Mouse (Mus musculus) midbrain, postnatal 0 days (tissue): ENCODE measurements around the gene Daxx. TPM values are rescaled to one million over a fixed set of nuclear protein-coding genes. Genes with fewer than 3 reads are reported as not detected.

Source experiments
- ATAC-seq: fragments of 200-750 bp; cut with Nextera tagmentation; 2 replicates; pipeline ENCODE4 v1.8.0; 2017; ENCODE audit warnings: moderate number of reproducible peaks, mild to moderate bottlenecking, moderate TSS enrichment, moderate library complexity; ENCODE audit not compliant: low FRiP score
- DNase-seq: peaks from one replicate; pipeline ENCODE4 v3.0.0-alpha.2; 2015; ENCODE audit warnings: low spot score
- H3K27ac ChIP-seq: fragments of 300-500 bp; sonication (generic); 2 replicates; pipeline ENCODE4 v1.5.1; 2014; ENCODE audit warnings: low read depth, mild to moderate bottlenecking, low read length, mixed read lengths
- H3K27me3 ChIP-seq: fragments of 300-500 bp; sonication (generic); 2 replicates; pipeline ENCODE4 v1.6.1; 2014; ENCODE audit warnings: low read length, control low read depth, mixed read lengths; ENCODE audit not compliant: insufficient read depth
- H3K36me3 ChIP-seq: fragments of 300-500 bp; sonication (generic); 2 replicates; pipeline ENCODE4 v1.6.1; 2014; ENCODE audit warnings: low read length, control low read depth, mixed read lengths; ENCODE audit not compliant: insufficient read depth
- H3K4me1 ChIP-seq: fragments of 300-500 bp; sonication (generic); 2 replicates; pipeline ENCODE4 v1.6.1; 2014; ENCODE audit warnings: mild to moderate bottlenecking, control low read depth, antibody characterized with exemption, low read length, mixed read lengths; ENCODE audit not compliant: insufficient read depth
- H3K4me2 ChIP-seq: fragments of 300-500 bp; sonication (generic); 2 replicates; pipeline ENCODE4 v1.6.1; 2014; ENCODE audit warnings: low read depth, mild to moderate bottlenecking, low read length, mixed read lengths; ENCODE audit not compliant: poor library complexity, severe bottlenecking
- H3K4me3 ChIP-seq: fragments of 300-500 bp; sonication (generic); 2 replicates; pipeline ENCODE4 v1.5.1; 2014; ENCODE audit warnings: low read depth, mild to moderate bottlenecking, low read length, moderate library complexity
- H3K9ac ChIP-seq: fragments of 300-500 bp; sonication (generic); replicated peaks from 2 replicates; pipeline ENCODE4 v1.6.1; 2014; ENCODE audit warnings: mild to moderate bottlenecking, low read length, moderate library complexity, mixed read lengths; ENCODE audit not compliant: poor library complexity, severe bottlenecking
- H3K9me3 ChIP-seq: fragments of 300-500 bp; sonication (generic); 2 replicates; pipeline ENCODE4 v1.6.1; 2016; ENCODE audit warnings: low read length, control low read depth
- CTCF ChIP-seq: IDR thresholded peaks from 2 replicates; pipeline ENCODE4 v1.5.1; 2016; ENCODE audit warnings: antibody characterized with exemption, mild to moderate bottlenecking
- WGBS: fragments of 180-500 bp; shearing (Covaris S2); extraction: QIAGEN DNeasy Blood & Tissue Kit; methylation state at CpG from one replicate; pipeline ENCODE4 v1.1.7; 2014; 5-methylcytosine and 5-hydroxymethylcytosine counted together
- polyA plus RNA-seq: library from polyadenylated mRNA; unstranded; fragments of >200 nt; fragmentation: Nextera tagmentation; extraction: Ambion mirVana; gene quantifications from 2 replicates; pipeline ENCODE4 v1.2.1, GENCODE M21; 2015
- total RNA-seq: library from RNA; depleted of rRNA; stranded (reverse); fragments of >200 nt; gene quantifications from 2 replicates; pipeline ENCODE4 v1.2.3, GENCODE M21; 2014

Daxx gene
- total and polyA plus RNA-seq, 2 experiments from 2014 or later = 42.9 to 55.7 TPM

GRCm38 (mm10) chr17:33914969-33915391 is 5.8 kb downstream of the Daxx start:
- peak overlapping the region; percentile 54; the same call in 1 of the 2 replicates for H3K4me3 ChIP-seq
- DNase-seq (no peak), ATAC-seq (no peak)
- H3K4me2 ChIP-seq = 0 out of 2 replicates have a peak overlapping the region, but pooled peaks have one; percentile 69
- no peak overlapping the region for H3K9ac ChIP-seq
- WGBS = 66% methylated on average over 13 of the region's 13 CpGs
- H3K4me1 ChIP-seq = peaks cover 5% of the 10 kb centered on the region; the same call in 1 of the 2 replicates
- H3K9me3 ChIP-seq = no peaks in the 10 kb centered on the region
- TF ChIP-seq CTCF = peak; percentile 35
- H3K36me3 ChIP-seq = peaks cover 27% of the 10 kb centered on the region
- H3K27me3 ChIP-seq = no peaks in the 10 kb centered on the region
- no peak overlapping the region for H3K27ac ChIP-seq

- no peaks in the 10 kb centered on the region for H3K9me3 ChIP-seq
- 1% methylated on average over 30 of the region's 34 CpGs for WGBS
- H3K36me3 ChIP-seq = peaks cover 27% of the 10 kb centered on the region
- TF ChIP-seq CTCF = no peak
- ATAC-seq (peak; percentile 91), DNase-seq (peak; percentile 99)
- peak within 1 kb of the TSS; percentile 67 for H3K9ac ChIP-seq
- H3K27ac ChIP-seq = peak within 1 kb of the TSS; percentile 59
- peak within 1 kb of the TSS; percentile 54 for H3K4me3 ChIP-seq
- H3K4me2 ChIP-seq = peak within 1 kb of the TSS; percentile 69
- no peaks in the 10 kb centered on the region for H3K27me3 ChIP-seq
- no peaks in the 10 kb centered on the region for H3K4me1 ChIP-seq
Observed at GRCm38 (mm10) chr17:33915671-33916250, 6.5 kb downstream of the Daxx start, which contains the start of the genes Tapbp and Zbtb22. Gene Tapbp (plus strand): TSS chr17:33915899. Gene Zbtb22 (plus strand): TSS chr17:33915904.

- Histone ChIP-seq H3K27me3 (no peaks in the 10 kb centered on the region), H3K9me3 (no peaks in the 10 kb centered on the region), H3K9ac (peak overlapping the region; percentile 67), H3K4me3 (peak overlapping the region; percentile 54), H3K4me1 (no peaks in the 10 kb centered on the region), H3K36me3 (peaks cover 25% of the 10 kb centered on the region), H3K27ac (peak overlapping the region; percentile 59; the same call in 1 of the 2 replicates), H3K4me2 (peak overlapping the region; percentile 69)
- TF ChIP-seq CTCF = no peak
- ATAC-seq = peak; percentile 6
- DNase-seq = peak; percentile 64
- under 1% methylated on average over 10 of the region's 20 CpGs for WGBS
Observed at GRCm38 (mm10) chr17:33916294-33916693, 7.1 kb downstream of the Daxx start.

GRCm38 (mm10) chr17:33916847-33917655 is 7.8 kb downstream of the Daxx start:
- no peak overlapping the region for H3K9ac ChIP-seq
- ATAC-seq (no peak), DNase-seq (no peak)
- no peaks in the 10 kb centered on the region for H3K9me3 ChIP-seq
- no peak for TF ChIP-seq CTCF
- peaks cover 17% of the 10 kb centered on the region for H3K36me3 ChIP-seq
- H3K27me3 ChIP-seq = no peaks in the 10 kb centered on the region
- peak overlapping the region; percentile 54 for H3K4me3 ChIP-seq
- WGBS = 70% methylated on average over 31 of the region's 31 CpGs
- no peaks in the 10 kb centered on the region for H3K4me1 ChIP-seq
- peak overlapping the region; percentile 69 for H3K4me2 ChIP-seq
- H3K27ac ChIP-seq = no peak overlapping the region

GRCm38 (mm10) chr17:33917656-33918292 is 8.6 kb downstream of the Daxx start:
- Histone ChIP-seq H3K9ac (no peak overlapping the region), H3K4me3 (no peak overlapping the region), H3K36me3 (peaks cover 12% of the 10 kb centered on the region), H3K9me3 (no peaks in the 10 kb centered on the region), H3K4me2 (no peak overlapping the region), H3K27ac (no peak overlapping the region), H3K27me3 (no peaks in the 10 kb centered on the region), H3K4me1 (no peaks in the 10 kb centered on the region)
- DNase-seq = no peak
- 87% methylated on average over 18 of the region's 18 CpGs for WGBS
- no peak for ATAC-seq
- TF ChIP-seq CTCF = no peak
